Mouse (Mus musculus) kidney, adult 8-10 months (tissue): ENCODE results near the gene Fcamr.

Experiments
- DNase-seq, 2 experiments: peaks; one replicate each; pipeline ENCODE4 v3.0.0; 2022

The Fcamr gene

GRCm38 (mm10) chr1:130857456-130857855 lies 56.8 kb downstream of the Fcamr start:
- DNase-seq, result no peak

DNA sequence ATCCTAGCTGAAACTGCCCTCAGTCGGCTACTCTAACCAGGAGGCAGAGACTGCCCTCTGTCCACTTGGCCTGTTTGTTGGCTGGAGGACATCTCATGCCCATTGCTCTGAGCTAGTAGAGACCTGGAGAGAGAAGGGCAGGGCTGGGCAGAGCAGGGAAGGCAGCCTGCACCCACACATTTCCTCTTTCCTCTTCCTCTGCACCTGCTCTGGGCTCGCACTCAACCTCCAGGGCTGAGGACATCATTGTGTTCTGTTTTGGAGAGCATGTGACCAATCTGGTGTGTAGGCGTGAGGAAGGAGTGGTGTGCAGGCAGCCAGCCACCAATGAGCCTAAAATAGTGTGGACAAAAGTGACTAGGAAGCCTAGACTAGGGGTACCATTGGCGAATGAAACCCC lies 63.5 kb downstream of the Fcamr start:
- DNase-seq, result no peak
